Mouse (Mus musculus) liver, embryonic 12.5 days (tissue): ENCODE data around the gene Sephs2. TPM values are rescaled to one million over a fixed set of nuclear protein-coding genes. Genes with fewer than 3 reads are reported as not detected.
A peak's percentile ranks its signal among the peaks of the same experiment; 100 is the strongest.
"Not testable (repeated sequence)": the region's sequence is repeated elsewhere in the genome, so short reads cannot be mapped to it uniquely, and the experiment has no call there.

ENCODE experiments used
- ATAC-seq: fragments of 200-750 bp; cut with Nextera tagmentation; 2 replicates; pipeline ENCODE4 v1.8.0; 2017; ENCODE audit warnings: moderate number of reproducible peaks, mild to moderate bottlenecking, moderate library complexity
- H3K27ac ChIP-seq: fragments of 300-500 bp; sonication (generic); 2 replicates; pipeline ENCODE4 v1.5.1; 2016; ENCODE audit warnings: mild to moderate bottlenecking
- H3K27me3 ChIP-seq: fragments of 300-500 bp; sonication (generic); replicated peaks from 2 replicates; pipeline ENCODE4 v1.6.1; 2016; ENCODE audit warnings: mild to moderate bottlenecking, moderate library complexity
- H3K36me3 ChIP-seq: fragments of 300-500 bp; sonication (generic); 2 replicates; pipeline ENCODE4 v1.6.1; 2016; ENCODE audit warnings: mild to moderate bottlenecking, moderate library complexity
- H3K4me1 ChIP-seq: fragments of 300-500 bp; sonication (generic); 2 replicates; pipeline ENCODE4 v1.6.1; 2016
- H3K4me2 ChIP-seq: fragments of 300-500 bp; sonication (generic); 2 replicates; pipeline ENCODE4 v1.6.1; 2016; ENCODE audit warnings: mild to moderate bottlenecking, moderate library complexity
- H3K4me3 ChIP-seq: fragments of 300-500 bp; sonication (generic); 2 replicates; pipeline ENCODE4 v1.5.1; 2016; ENCODE audit warnings: mild to moderate bottlenecking, moderate library complexity
- H3K9ac ChIP-seq: fragments of 300-500 bp; sonication (generic); 2 replicates; pipeline ENCODE4 v1.6.1; 2016; ENCODE audit warnings: mild to moderate bottlenecking, moderate library complexity
- H3K9me3 ChIP-seq: fragments of 300-500 bp; sonication (generic); replicated peaks from 2 replicates; pipeline ENCODE4 v1.6.1; 2016; ENCODE audit warnings: mild to moderate bottlenecking, moderate library complexity
- WGBS: fragments of 180-500 bp; shearing (Covaris S2); methylation state at CpG from one replicate; pipeline ENCODE4 v1.1.7; 2016; ENCODE audit not compliant: insufficient replicate concordance; 5-methylcytosine and 5-hydroxymethylcytosine counted together
- polyA plus RNA-seq: library from polyadenylated mRNA; unstranded; fragments of >200 nt; fragmentation: Nextera tagmentation; extraction: Ambion mirVana; gene quantifications from 2 replicates; pipeline ENCODE4 v1.2.1, GENCODE M21; 2016

The Sephs2 gene
- polyA plus RNA-seq, 1 experiment from 2014 or later: 170 TPM

- Histone ChIP-seq H3K27me3 (no peaks in the 10 kb centered on the region), H3K27ac (0 out of 2 replicates have a peak overlapping the region, but pooled peaks have one; percentile 93), H3K9ac (no peak overlapping the region), H3K9me3 (no peaks in the 10 kb centered on the region), H3K4me1 (peaks cover 40% of the 10 kb centered on the region), H3K4me3 (no peak overlapping the region), H3K36me3 (peaks cover 39% of the 10 kb centered on the region), H3K4me2 (no peak overlapping the region)
- ATAC-seq: no peak
- 60% methylated on average over 2 of the region's 2 CpGs for WGBS
These were observed 21.4 kb downstream of the Sephs2 start for GRCm38 (mm10) chr7:127252414-127252813.

GRCm38 (mm10) chr7:127250511-127250910, 23.3 kb downstream of the Sephs2 start:
- not testable (repeated sequence) for ATAC-seq, H3K9ac ChIP-seq, H3K4me3 ChIP-seq, H3K4me2 ChIP-seq, H3K9me3 ChIP-seq, H3K27me3 ChIP-seq, H3K27ac ChIP-seq
- WGBS: 81% methylated on average over 8 of the region's 8 CpGs
- Histone ChIP-seq H3K36me3 (peaks cover 43% of the 10 kb centered on the region), H3K4me1 (peaks cover 44% of the 10 kb centered on the region)

GRCm38 (mm10) chr7:127244658-127245510, 29.0 kb downstream of the Sephs2 start:
- Histone ChIP-seq H3K27me3 (no peaks in the 10 kb centered on the region), H3K9me3 (no peaks in the 10 kb centered on the region), H3K36me3 (peaks cover 40% of the 10 kb centered on the region), H3K4me3 (peak overlapping the region; percentile 82), H3K9ac (peak overlapping the region; percentile 93), H3K27ac (peak overlapping the region; percentile 91), H3K4me2 (peak overlapping the region; percentile 97), H3K4me1 (peaks cover 39% of the 10 kb centered on the region)
- WGBS: 12% methylated on average over 30 of the region's 33 CpGs
- ATAC-seq: no peak; the same call in 1 of the 2 replicates

GRCm38 (mm10) chr7:127243870-127244657, 29.8 kb downstream of the Sephs2 start, which contains the start of gene Zfp771:
TSS of gene Zfp771 (plus strand) at chr7:127244274.
- Histone ChIP-seq H3K27me3 (no peaks in the 10 kb centered on the region), H3K4me1 (peaks cover 39% of the 10 kb centered on the region), H3K36me3 (peaks cover 32% of the 10 kb centered on the region), H3K4me3 (peak within 1 kb of the TSS; percentile 82), H3K4me2 (peak within 1 kb of the TSS; percentile 97), H3K9me3 (no peaks in the 10 kb centered on the region), H3K9ac (peak within 1 kb of the TSS; percentile 93), H3K27ac (peak within 1 kb of the TSS; percentile 91)
- WGBS: under 1% methylated on average over 56 of the region's 56 CpGs
- ATAC-seq: peak; percentile 94

- WGBS: 31% methylated on average over 2 of the region's 2 CpGs
- no peaks in the 10 kb centered on the region for H3K9me3 ChIP-seq
- H3K9ac ChIP-seq: peak overlapping the region; percentile 93
- H3K4me2 ChIP-seq: peak overlapping the region; percentile 97
- H3K27ac ChIP-seq: peak overlapping the region; percentile 91
- H3K4me3 ChIP-seq: peak overlapping the region; percentile 82
- no peak for ATAC-seq
- H3K36me3 ChIP-seq: peaks cover 33% of the 10 kb centered on the region
- no peaks in the 10 kb centered on the region for H3K27me3 ChIP-seq
- H3K4me1 ChIP-seq: peaks cover 39% of the 10 kb centered on the region
These were observed 30.4 kb downstream of the Sephs2 start for GRCm38 (mm10) chr7:127243361-127243867.

GRCm38 (mm10) chr7:127234777-127235176, 39.1 kb downstream of the Sephs2 start:
- H3K4me1 ChIP-seq: peaks cover 49% of the 10 kb centered on the region
- H3K9me3 ChIP-seq: no peaks in the 10 kb centered on the region
- no peak overlapping the region for H3K9ac ChIP-seq

GRCm38 (mm10) chr7:127233765-127234164, 40.1 kb downstream of the Sephs2 start:
- ATAC-seq: no peak
- Histone ChIP-seq H3K9ac (peak overlapping the region; percentile 94), H3K4me1 (peaks cover 50% of the 10 kb centered on the region), H3K4me3 (peak overlapping the region; percentile 82), H3K27me3 (no peaks in the 10 kb centered on the region), H3K4me2 (peak overlapping the region; percentile 75), H3K36me3 (peaks cover 55% of the 10 kb centered on the region), H3K9me3 (no peaks in the 10 kb centered on the region), H3K27ac (peak overlapping the region; percentile 95)
- 2% methylated on average over 9 of the region's 9 CpGs for WGBS

More at GRCm38 (mm10) chr7:127234777-127235176, 39.1 kb downstream of the Sephs2 start:
- H3K27me3 ChIP-seq: no peaks in the 10 kb centered on the region
- no peak for ATAC-seq
- WGBS: 88% methylated on average over 2 of the region's 2 CpGs
- peaks cover 53% of the 10 kb centered on the region for H3K36me3 ChIP-seq
- H3K27ac ChIP-seq: no peak overlapping the region
- H3K4me2 ChIP-seq: no peak overlapping the region
- no peak overlapping the region for H3K4me3 ChIP-seq

GRCm38 (mm10) chr7:127233368-127233749, 40.5 kb downstream of the Sephs2 start:
- Histone ChIP-seq H3K27me3 (no peaks in the 10 kb centered on the region), H3K4me2 (peak overlapping the region; percentile 75), H3K27ac (peak overlapping the region; percentile 95), H3K9me3 (no peaks in the 10 kb centered on the region), H3K4me3 (peak overlapping the region; percentile 82), H3K36me3 (peaks cover 51% of the 10 kb centered on the region), H3K9ac (peak overlapping the region; percentile 94), H3K4me1 (peaks cover 52% of the 10 kb centered on the region)
- ATAC-seq: peak; percentile 69
- under 1% methylated on average over 27 of the region's 27 CpGs for WGBS

GRCm38 (mm10) chr7:127232622-127233367, 41.1 kb downstream of the Sephs2 start, which contains the start of the genes Zfp553 and Sept1:
TSS of gene Zfp553 (plus strand) at chr7:127233061.
TSS of gene Sept1 (minus strand) at chr7:127233130.
- Histone ChIP-seq H3K9me3 (no peaks in the 10 kb centered on the region), H3K36me3 (peaks cover 45% of the 10 kb centered on the region), H3K4me1 (peaks cover 55% of the 10 kb centered on the region), H3K27ac (peak within 1 kb of the TSS; percentile 95), H3K9ac (peak within 1 kb of the TSS; percentile 94), H3K27me3 (no peaks in the 10 kb centered on the region), H3K4me3 (peak within 1 kb of the TSS; percentile 82), H3K4me2 (peak within 1 kb of the TSS; percentile 75)
- WGBS: 1% methylated on average over 64 of the region's 64 CpGs
- ATAC-seq: peak; percentile 86

GRCm38 (mm10) chr7:127231826-127232621, 41.8 kb downstream of the Sephs2 start:
- WGBS: 4% methylated on average over 20 of the region's 20 CpGs
- Histone ChIP-seq H3K9me3 (no peaks in the 10 kb centered on the region), H3K4me3 (peak overlapping the region; percentile 82), H3K36me3 (peaks cover 37% of the 10 kb centered on the region), H3K4me2 (peak overlapping the region; percentile 75), H3K9ac (peak overlapping the region; percentile 94), H3K27me3 (no peaks in the 10 kb centered on the region), H3K27ac (peak overlapping the region; percentile 95), H3K4me1 (peaks cover 58% of the 10 kb centered on the region)
- no peak for ATAC-seq
